Mouse (Mus musculus) hindbrain, postnatal 0 days (tissue): ENCODE data around the gene Ankmy1. TPM values are rescaled to one million over a fixed set of nuclear protein-coding genes. Genes with fewer than 3 reads are reported as not detected.
A peak's percentile ranks its signal among the peaks of the same experiment; 100 is the strongest.

Experiments
- ATAC-seq: fragments of 200-750 bp; cut with Nextera tagmentation; 2 replicates; pipeline ENCODE4 v1.8.0; 2017; ENCODE audit warnings: mild to moderate bottlenecking, moderate TSS enrichment, moderate library complexity
- DNase-seq: peaks from one replicate; pipeline ENCODE4 v3.0.0-alpha.2; 2015; ENCODE audit warnings: low spot score
- H3K27ac ChIP-seq: fragments of 300-500 bp; sonication (generic); 2 replicates; pipeline ENCODE4 v1.5.1; 2014; ENCODE audit warnings: mild to moderate bottlenecking
- H3K27me3 ChIP-seq: fragments of 300-500 bp; sonication (generic); 2 replicates; pipeline ENCODE4 v1.6.1; 2014; ENCODE audit warnings: low read length, mixed read lengths; ENCODE audit not compliant: insufficient read depth
- H3K36me3 ChIP-seq: fragments of 300-500 bp; sonication (generic); 2 replicates; pipeline ENCODE4 v1.6.1; 2014; ENCODE audit warnings: low read length, mixed read lengths; ENCODE audit not compliant: insufficient read depth
- H3K4me1 ChIP-seq: fragments of 300-500 bp; sonication (generic); 2 replicates; pipeline ENCODE4 v1.6.1; 2014; ENCODE audit warnings: antibody characterized with exemption, low read length, mixed read lengths; ENCODE audit not compliant: insufficient read depth
- H3K4me2 ChIP-seq: fragments of 300-500 bp; sonication (generic); 2 replicates; pipeline ENCODE4 v1.6.1; 2014; ENCODE audit warnings: low read depth, mild to moderate bottlenecking, low read length, moderate library complexity, mixed read lengths
- H3K4me3 ChIP-seq: fragments of 300-500 bp; sonication (generic); 2 replicates; pipeline ENCODE4 v1.5.1; 2014; ENCODE audit warnings: low read length
- H3K9ac ChIP-seq: fragments of 300-500 bp; sonication (generic); replicated peaks from 2 replicates; pipeline ENCODE4 v1.6.1; 2014; ENCODE audit warnings: mild to moderate bottlenecking, low read length, moderate library complexity, mixed read lengths
- H3K9me3 ChIP-seq: fragments of 300-500 bp; sonication (generic); 2 replicates; pipeline ENCODE4 v1.6.1; 2016; ENCODE audit warnings: low read length, mixed read lengths
- CTCF ChIP-seq: IDR thresholded peaks from 2 replicates; pipeline ENCODE4 v1.5.1; 2016; ENCODE audit warnings: antibody characterized with exemption, control low read depth, low read depth
- whole genome bisulfite sequencing: fragments of 180-500 bp; shearing (Covaris S2); extraction: QIAGEN DNeasy Blood & Tissue Kit; methylation state at CpG from one replicate; pipeline ENCODE4 v1.1.7; 2014; 5-methylcytosine and 5-hydroxymethylcytosine counted together
- polyA plus RNA-seq: library from polyadenylated mRNA; unstranded; fragments of >200 nt; fragmentation: Nextera tagmentation; extraction: Ambion mirVana; gene quantifications from 2 replicates; pipeline ENCODE4 v1.2.1, GENCODE M21; 2015
- total RNA-seq: library from RNA; depleted of rRNA; stranded (reverse); fragments of >200 nt; gene quantifications from 2 replicates; pipeline ENCODE4 v1.2.3, GENCODE M21; 2014

Gene Ankmy1
- total and polyA plus RNA-seq, 2 experiments from 2014 or later = 0.39 TPM; not detected in 1

GRCm38 (mm10) chr1:92841427-92841826 is 61.3 kb downstream of the Ankmy1 start:
- Histone ChIP-seq H3K4me3 (no peak overlapping the region), H3K4me2 (no peak overlapping the region), H3K36me3 (no peaks in the 10 kb centered on the region), H3K27me3 (no peaks in the 10 kb centered on the region), H3K27ac (no peak overlapping the region), H3K4me1 (peaks cover 6% of the 10 kb centered on the region), H3K9ac (no peak overlapping the region), H3K9me3 (no peaks in the 10 kb centered on the region)
- no peak for TF ChIP-seq CTCF
- WGBS = 72% methylated on average over 3 of the region's 3 CpGs
- DNase-seq = no peak
- no peak for ATAC-seq

DNA sequence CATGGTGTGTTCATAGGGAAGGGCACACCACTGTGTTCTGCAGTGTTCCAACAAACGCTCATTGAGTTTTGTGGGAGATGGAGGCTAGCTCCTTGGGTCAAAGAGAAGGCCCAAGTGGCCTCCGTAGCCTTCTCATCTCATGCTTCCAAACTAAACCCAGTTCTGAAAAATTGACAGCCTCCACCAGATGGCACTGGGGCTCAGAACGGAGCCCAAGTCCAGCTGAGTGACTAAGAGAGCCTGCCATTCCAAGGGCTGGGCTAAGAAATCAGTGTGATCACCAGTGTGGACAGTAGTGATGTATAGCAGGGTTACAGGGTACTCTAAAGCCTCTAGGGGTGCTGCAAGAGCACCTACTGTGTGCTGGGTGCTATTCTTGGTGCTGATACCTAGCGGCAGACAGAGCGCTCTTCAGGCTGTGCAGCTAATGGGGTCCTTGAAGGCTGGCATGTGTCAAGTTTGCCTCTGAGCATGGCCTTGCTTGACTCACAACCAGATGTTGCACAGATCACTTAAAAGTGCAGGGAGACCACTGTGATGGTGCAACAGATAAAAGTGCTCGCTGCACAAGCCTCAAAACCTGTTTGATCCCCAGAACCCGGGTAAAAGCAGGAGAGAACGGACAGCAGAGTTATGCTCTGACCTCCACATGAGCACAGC is 62.3 kb downstream of the Ankmy1 start:
- Histone ChIP-seq H3K27ac (no peak overlapping the region), H3K9ac (no peak overlapping the region), H3K4me3 (no peak overlapping the region), H3K9me3 (no peaks in the 10 kb centered on the region), H3K4me2 (no peak overlapping the region), H3K27me3 (no peaks in the 10 kb centered on the region), H3K4me1 (peaks cover 3% of the 10 kb centered on the region; the same call in 1 of the 2 replicates), H3K36me3 (no peaks in the 10 kb centered on the region)
- ATAC-seq (peak; percentile 50; the same call in 1 of the 2 replicates), DNase-seq (peak; percentile 69)
- TF ChIP-seq CTCF = peak; percentile 72
- 72% methylated on average over 8 of the region's 8 CpGs for WGBS

- no peak overlapping the region for H3K9ac ChIP-seq
- no peak for ATAC-seq
- WGBS = 58% methylated on average over 7 of the region's 7 CpGs
- TF ChIP-seq CTCF = no peak
- no peaks in the 10 kb centered on the region for H3K9me3 ChIP-seq
- H3K36me3 ChIP-seq = no peaks in the 10 kb centered on the region
- no peak overlapping the region for H3K4me2 ChIP-seq
- H3K4me3 ChIP-seq = no peak overlapping the region
- H3K27me3 ChIP-seq = no peaks in the 10 kb centered on the region
- H3K27ac ChIP-seq = no peak overlapping the region
- H3K4me1 ChIP-seq = peaks cover 11% of the 10 kb centered on the region
- no peak for DNase-seq
These were observed 63.5 kb downstream of the Ankmy1 start for GRCm38 (mm10) chr1:92839211-92839610.

DNA sequence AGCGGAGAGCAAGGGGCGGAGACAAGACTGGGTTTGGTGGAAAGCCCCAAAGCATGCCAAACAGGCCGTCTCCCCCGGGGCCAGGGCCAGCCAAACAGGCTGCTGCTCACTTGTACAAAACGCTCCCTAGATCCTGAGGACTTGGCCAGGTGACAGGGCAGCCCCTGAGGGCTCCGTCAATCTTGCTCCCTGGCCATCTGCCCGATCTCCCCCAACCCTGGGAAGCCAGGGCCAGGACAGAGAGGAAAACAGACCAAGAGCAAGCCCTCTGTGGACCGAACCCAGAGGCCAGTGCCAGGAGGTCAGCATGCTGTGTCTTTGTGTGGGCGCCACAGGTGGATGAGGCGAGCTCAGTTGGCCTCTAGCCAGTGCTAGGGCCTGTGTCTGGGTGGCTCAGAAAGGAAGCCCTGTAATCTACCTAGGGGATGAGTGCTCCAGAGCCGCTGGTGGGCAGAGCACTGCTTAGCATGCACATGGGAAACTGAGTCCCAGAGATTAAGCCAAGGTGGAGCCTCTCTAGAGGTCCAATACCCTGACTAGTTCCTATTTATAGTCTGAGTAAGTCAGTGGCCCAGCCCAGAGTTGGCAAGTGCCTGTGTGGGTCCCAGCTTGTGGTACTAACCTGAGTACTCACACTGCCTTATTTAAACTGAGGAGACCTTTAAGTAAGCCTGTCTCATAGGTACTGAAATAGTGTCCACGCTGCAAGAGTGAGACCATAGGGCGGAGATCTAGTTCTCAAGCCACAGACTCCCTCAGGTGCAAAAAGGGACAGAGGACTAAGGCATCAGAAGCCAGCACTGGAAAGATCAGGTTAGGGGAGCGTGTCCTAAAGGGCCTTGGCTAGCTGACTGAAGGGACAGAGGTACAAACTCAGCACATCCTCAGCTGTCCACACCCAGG is 64.5 kb downstream of the Ankmy1 start:
- TF ChIP-seq CTCF = no peak
- no peak overlapping the region for H3K9ac ChIP-seq
- WGBS = 44% methylated on average over 14 of the region's 14 CpGs
- peak; percentile 11 for ATAC-seq
- DNase-seq = peak; percentile 83
- H3K27me3 ChIP-seq = no peaks in the 10 kb centered on the region
- no peaks in the 10 kb centered on the region for H3K36me3 ChIP-seq
- H3K4me3 ChIP-seq = no peak overlapping the region
- H3K4me2 ChIP-seq = no peak overlapping the region
- no peak overlapping the region for H3K27ac ChIP-seq
- H3K9me3 ChIP-seq = no peaks in the 10 kb centered on the region
- peaks cover 16% of the 10 kb centered on the region for H3K4me1 ChIP-seq

DNA sequence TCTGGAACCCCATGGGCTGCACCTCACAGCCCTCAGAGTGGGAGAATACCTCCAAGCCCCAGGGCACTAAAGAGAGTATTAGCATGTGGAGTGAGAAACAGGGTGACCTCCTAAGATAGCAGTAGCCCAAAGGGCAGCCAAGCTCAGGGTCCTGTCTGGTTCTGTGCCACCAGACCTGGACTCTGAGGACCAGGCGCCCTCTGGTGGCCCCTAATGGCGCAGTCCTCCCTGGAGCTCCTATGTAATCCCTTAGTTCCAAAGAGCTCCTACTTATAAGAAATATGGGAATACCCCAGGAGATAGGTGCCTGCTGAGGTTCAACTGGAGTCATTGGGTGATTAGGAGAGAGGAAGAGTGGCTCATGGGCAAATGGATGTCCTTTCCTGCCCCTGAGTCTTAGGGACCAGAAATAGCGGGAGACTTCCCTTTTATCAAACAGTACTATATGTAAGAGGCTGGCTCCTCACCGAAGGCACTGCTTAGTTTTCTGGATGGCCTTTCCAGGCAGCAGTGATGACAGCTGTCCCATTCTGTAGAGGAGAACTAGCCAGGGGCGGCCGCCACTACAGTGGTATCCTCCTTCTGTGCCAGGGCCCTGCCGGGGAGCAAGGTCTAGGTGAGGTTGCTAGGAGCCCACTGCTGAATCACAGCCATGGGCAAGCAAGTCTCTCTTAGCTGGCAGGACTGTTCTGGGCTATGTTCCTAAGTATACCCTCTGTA is 68.6 kb downstream of the Ankmy1 start:
- Histone ChIP-seq H3K9me3 (no peaks in the 10 kb centered on the region), H3K27me3 (no peaks in the 10 kb centered on the region), H3K9ac (no peak overlapping the region), H3K36me3 (no peaks in the 10 kb centered on the region), H3K4me2 (peak overlapping the region; percentile 73), H3K27ac (no peak overlapping the region), H3K4me3 (no peak overlapping the region), H3K4me1 (peaks cover 26% of the 10 kb centered on the region)
- WGBS = 32% methylated on average over 7 of the region's 7 CpGs
- ATAC-seq = peak; percentile 51
- peak; percentile 91 for TF ChIP-seq CTCF
- peak; percentile 93 for DNase-seq
